Mouse (Mus musculus): ENCODE results near the gene Mnt. TPM values are rescaled to one million over a fixed set of nuclear protein-coding genes. Genes with fewer than 3 reads are reported as not detected.

The Mnt gene
- polyA plus RNA-seq, 1 experiment = 39.9 TPM

DNA sequence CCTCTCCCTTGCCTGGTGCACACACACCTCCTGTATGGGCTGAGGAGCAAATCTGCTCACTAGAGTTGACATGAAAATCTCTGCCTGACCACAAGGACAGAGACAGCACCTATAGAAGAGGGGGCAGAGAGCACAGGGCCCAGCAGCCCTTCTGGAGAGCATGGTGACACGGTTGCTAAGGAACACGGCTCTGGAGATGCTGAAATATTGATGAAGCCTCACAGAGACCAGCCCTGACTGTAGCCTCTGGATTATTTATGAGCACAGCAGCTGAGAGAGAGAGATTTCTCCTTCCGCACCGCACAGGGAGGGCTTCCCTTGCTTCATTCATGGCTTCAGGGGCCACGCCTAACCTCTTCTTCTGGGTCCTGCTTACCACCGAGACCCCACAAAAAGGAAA, 38.9 kb downstream of the Mnt start:
- WGBS = 95% methylated on average over 6 of the region's 6 CpGs
- Histone ChIP-seq H3K27ac (ENCODE audit: control insufficient read depth, insufficient read depth, low read length) (no peak overlapping the region), H3K36me3 (ENCODE audit: control insufficient read depth, insufficient read depth, low read length) (no peaks in the 10 kb centered on the region), H3K4me1 (replicated peaks; ENCODE audit: control insufficient read depth, insufficient read depth, low read length) (no peaks in the 10 kb centered on the region), H3K27me3 (ENCODE audit: control insufficient read depth, insufficient read depth, low read length) (no peaks in the 10 kb centered on the region), H3K4me3 (ENCODE audit: control insufficient read depth, insufficient read depth, low read length) (no peak overlapping the region)
- DNase-seq = no peak
- TF ChIP-seq POLR2A (IDR thresholded peaks at IDR 0.05; ENCODE audit: control insufficient read depth, extremely low read depth, insufficient read depth, low read length, poor library complexity) = no peak
- no peak for TF ChIP-seq CTCF (IDR thresholded peaks at IDR 0.05; ENCODE audit: borderline replicate concordance, control insufficient read depth, extremely low read depth, insufficient read depth, low read length, poor library complexity)

DNA sequence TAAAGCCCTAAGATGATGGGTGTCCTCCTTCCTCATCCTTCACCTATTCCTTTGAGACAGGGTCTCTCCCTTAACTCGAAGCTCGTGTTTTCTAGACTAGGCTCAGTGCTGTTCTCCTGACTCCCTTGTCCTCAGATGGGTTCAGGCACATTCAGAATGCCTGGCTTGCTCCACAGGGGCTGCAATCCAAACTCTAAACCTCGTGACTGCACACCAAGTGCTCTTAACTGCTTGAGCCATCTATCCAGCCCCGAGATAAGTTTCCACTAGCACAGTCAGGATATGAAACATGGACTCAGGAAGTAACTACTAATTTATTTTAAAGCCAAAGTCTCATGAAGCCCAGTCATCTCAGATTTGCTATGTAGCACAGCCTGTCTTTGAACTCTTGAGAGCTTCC, 39.8 kb downstream of the Mnt start:
- Histone ChIP-seq H3K4me1 (replicated peaks; ENCODE audit: control insufficient read depth, insufficient read depth, low read length) (no peaks in the 10 kb centered on the region), H3K27me3 (ENCODE audit: control insufficient read depth, insufficient read depth, low read length) (no peaks in the 10 kb centered on the region), H3K4me3 (ENCODE audit: control insufficient read depth, insufficient read depth, low read length) (no peak overlapping the region), H3K27ac (ENCODE audit: control insufficient read depth, insufficient read depth, low read length) (no peak overlapping the region), H3K36me3 (ENCODE audit: control insufficient read depth, insufficient read depth, low read length) (no peaks in the 10 kb centered on the region)
- 91% methylated on average over 4 of the region's 4 CpGs for WGBS
- TF ChIP-seq POLR2A (IDR thresholded peaks at IDR 0.05; ENCODE audit: control insufficient read depth, extremely low read depth, insufficient read depth, low read length, poor library complexity) = no peak
- no peak for TF ChIP-seq CTCF (IDR thresholded peaks at IDR 0.05; ENCODE audit: borderline replicate concordance, control insufficient read depth, extremely low read depth, insufficient read depth, low read length, poor library complexity)
- no peak for DNase-seq

DNA sequence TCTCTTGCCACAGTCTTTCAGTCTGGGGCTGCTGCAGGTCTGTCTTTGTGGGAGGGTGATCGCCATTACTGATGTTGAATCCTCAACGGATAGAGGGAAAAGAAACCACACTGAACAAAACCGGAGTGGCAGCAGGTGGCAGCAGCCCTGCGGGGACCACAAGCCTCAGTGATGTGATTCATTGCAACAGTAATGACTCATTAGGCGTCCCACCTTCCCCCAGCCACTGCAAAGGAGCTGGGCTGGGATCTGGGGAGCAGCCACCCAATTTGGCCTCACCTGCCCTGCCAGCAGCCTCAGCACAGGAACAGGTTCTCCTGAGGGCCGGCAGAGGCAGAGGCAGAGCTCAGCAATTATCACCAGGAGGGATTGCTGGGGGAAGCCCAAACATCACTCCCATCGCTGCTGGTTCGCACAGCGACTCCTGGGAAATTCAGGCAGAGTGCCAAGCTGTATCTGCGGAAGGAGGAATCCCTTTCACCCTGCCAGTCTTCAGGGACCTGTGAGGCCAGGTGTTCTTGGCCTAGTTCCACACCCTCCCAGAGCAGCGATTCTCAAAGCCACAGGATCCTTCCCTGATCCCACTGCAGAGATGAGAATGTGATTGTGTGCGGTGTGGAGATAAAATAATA, 40.4 kb downstream of the Mnt start:
- 69% methylated on average over 12 of the region's 12 CpGs for WGBS
- no peaks in the 10 kb centered on the region for H3K27me3 ChIP-seq (ENCODE audit: control insufficient read depth, insufficient read depth, low read length)
- H3K27ac ChIP-seq (ENCODE audit: control insufficient read depth, insufficient read depth, low read length) = no peak overlapping the region
- no peaks in the 10 kb centered on the region for H3K4me1 ChIP-seq (replicated peaks; ENCODE audit: control insufficient read depth, insufficient read depth, low read length)
- H3K36me3 ChIP-seq (ENCODE audit: control insufficient read depth, insufficient read depth, low read length) = no peaks in the 10 kb centered on the region
- TF ChIP-seq CTCF (IDR thresholded peaks at IDR 0.05; ENCODE audit: borderline replicate concordance, control insufficient read depth, extremely low read depth, insufficient read depth, low read length, poor library complexity) (no peak), POLR2A (IDR thresholded peaks at IDR 0.05; ENCODE audit: control insufficient read depth, extremely low read depth, insufficient read depth, low read length, poor library complexity) (no peak)
- no peak overlapping the region for H3K4me3 ChIP-seq (ENCODE audit: control insufficient read depth, insufficient read depth, low read length)
- no peak for DNase-seq

DNA sequence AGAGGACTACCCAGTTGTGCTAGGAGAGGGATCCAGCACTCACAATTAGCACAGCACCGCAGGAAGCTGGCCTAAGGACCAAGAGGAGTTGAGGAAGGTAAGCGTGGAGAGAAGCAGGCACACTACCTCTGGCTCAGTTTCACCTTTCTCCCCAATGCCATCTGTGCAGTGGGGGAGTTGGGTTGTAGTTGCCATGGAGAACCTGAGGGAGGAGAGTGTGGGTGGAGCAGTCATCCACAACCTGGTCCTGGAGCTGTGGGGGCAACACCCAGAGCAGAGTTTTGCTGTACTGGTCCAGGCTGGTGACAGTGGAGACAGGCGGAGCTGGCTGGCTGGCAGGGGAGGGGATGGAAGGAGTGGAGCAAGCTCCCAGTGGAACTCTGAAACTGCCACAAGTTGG, 43.9 kb downstream of the Mnt start:
- Histone ChIP-seq H3K4me1 (replicated peaks; ENCODE audit: control insufficient read depth, insufficient read depth, low read length) (no peaks in the 10 kb centered on the region; the same call in 1 of the 2 replicates), H3K27me3 (ENCODE audit: control insufficient read depth, insufficient read depth, low read length) (no peaks in the 10 kb centered on the region), H3K27ac (ENCODE audit: control insufficient read depth, insufficient read depth, low read length) (0 out of 2 replicates have a peak overlapping the region, but pooled peaks have one; percentile 21), H3K4me3 (ENCODE audit: control insufficient read depth, insufficient read depth, low read length) (no peak overlapping the region), H3K36me3 (ENCODE audit: control insufficient read depth, insufficient read depth, low read length) (no peaks in the 10 kb centered on the region)
- no peak for DNase-seq
- TF ChIP-seq CTCF (IDR thresholded peaks at IDR 0.05; ENCODE audit: borderline replicate concordance, control insufficient read depth, extremely low read depth, insufficient read depth, low read length, poor library complexity) = no peak
- no peak for TF ChIP-seq POLR2A (IDR thresholded peaks at IDR 0.05; ENCODE audit: control insufficient read depth, extremely low read depth, insufficient read depth, low read length, poor library complexity)
- 92% methylated on average over 3 of the region's 3 CpGs for WGBS

DNA sequence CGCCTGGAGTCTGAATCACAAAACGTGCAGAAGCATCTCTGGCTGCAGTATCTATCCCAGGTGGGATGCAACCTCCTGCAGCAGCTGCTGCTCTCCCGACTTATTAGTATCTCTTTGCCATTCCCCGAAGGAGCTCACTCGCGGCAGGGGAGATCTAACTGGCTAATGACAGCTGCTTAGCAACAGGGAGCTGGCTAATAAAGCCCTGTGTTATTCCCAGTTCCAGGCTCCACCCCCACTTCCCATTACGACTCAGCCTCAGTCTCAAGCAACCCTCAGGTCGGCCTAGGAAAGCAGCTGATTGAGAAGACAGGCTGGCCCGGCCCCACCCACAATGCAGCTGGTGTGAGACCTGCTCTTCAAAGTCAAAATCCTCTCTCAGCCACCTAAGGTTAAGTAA, 46.1 kb downstream of the Mnt start:
- Histone ChIP-seq H3K36me3 (ENCODE audit: control insufficient read depth, insufficient read depth, low read length) (no peaks in the 10 kb centered on the region), H3K27ac (ENCODE audit: control insufficient read depth, insufficient read depth, low read length) (no peak overlapping the region), H3K4me3 (ENCODE audit: control insufficient read depth, insufficient read depth, low read length) (no peak overlapping the region), H3K4me1 (replicated peaks; ENCODE audit: control insufficient read depth, insufficient read depth, low read length) (no peaks in the 10 kb centered on the region; the same call in 1 of the 2 replicates), H3K27me3 (ENCODE audit: control insufficient read depth, insufficient read depth, low read length) (no peaks in the 10 kb centered on the region)
- no peak for DNase-seq
- TF ChIP-seq POLR2A (IDR thresholded peaks at IDR 0.05; ENCODE audit: control insufficient read depth, extremely low read depth, insufficient read depth, low read length, poor library complexity) (no peak), CTCF (IDR thresholded peaks at IDR 0.05; ENCODE audit: borderline replicate concordance, control insufficient read depth, extremely low read depth, insufficient read depth, low read length, poor library complexity) (no peak)
- 53% methylated on average over 9 of the region's 9 CpGs for WGBS

DNA sequence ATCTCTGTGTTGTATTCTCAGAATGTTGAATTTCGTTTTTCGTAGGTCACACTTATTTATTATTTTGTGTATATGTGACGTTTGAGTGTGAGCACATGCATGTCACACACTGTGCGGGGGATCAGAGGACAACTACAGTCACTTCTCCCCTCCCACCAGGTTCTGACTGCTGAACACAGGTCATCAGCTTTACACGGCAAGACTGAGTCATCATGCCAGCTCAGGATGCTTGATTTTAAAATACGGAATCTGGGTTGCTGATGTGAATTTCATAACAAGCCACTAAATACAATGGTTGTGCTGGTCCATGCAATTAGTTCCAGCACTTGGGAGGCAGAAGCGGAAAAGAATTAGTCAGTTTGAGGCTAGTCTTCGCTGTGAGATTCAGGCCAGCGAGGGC, 50.3 kb downstream of the Mnt start:
- Histone ChIP-seq H3K4me3 (ENCODE audit: control insufficient read depth, insufficient read depth, low read length) (no peak overlapping the region), H3K4me1 (replicated peaks; ENCODE audit: control insufficient read depth, insufficient read depth, low read length) (no peaks in the 10 kb centered on the region; the same call in 1 of the 2 replicates), H3K36me3 (ENCODE audit: control insufficient read depth, insufficient read depth, low read length) (no peaks in the 10 kb centered on the region), H3K27ac (ENCODE audit: control insufficient read depth, insufficient read depth, low read length) (no peak overlapping the region), H3K27me3 (ENCODE audit: control insufficient read depth, insufficient read depth, low read length) (no peaks in the 10 kb centered on the region)
- TF ChIP-seq POLR2A (IDR thresholded peaks at IDR 0.05; ENCODE audit: control insufficient read depth, extremely low read depth, insufficient read depth, low read length, poor library complexity) (no peak), CTCF (IDR thresholded peaks at IDR 0.05; ENCODE audit: borderline replicate concordance, control insufficient read depth, extremely low read depth, insufficient read depth, low read length, poor library complexity) (no peak)
- 94% methylated on average over 9 of the region's 9 CpGs for WGBS
- no peak for DNase-seq

DNA sequence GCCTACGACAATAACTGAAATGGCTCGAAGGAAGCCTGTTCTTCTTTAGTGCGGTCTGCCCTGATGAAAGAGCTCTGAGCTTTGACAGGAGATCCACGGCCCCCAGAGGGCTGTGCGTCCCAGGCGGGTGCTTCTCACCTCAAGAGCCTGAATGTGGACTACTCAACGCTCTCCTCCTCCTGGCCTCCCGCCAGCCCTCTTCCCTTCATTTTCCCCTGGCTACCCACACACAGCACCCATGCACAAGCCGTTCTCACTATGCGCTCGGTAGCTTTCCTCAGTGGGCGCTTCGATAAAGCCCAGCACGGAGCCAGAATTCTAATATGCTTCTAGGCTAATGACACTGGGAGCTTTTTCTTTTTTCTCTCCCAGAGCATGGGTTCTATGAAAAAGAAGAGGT, 51.3 kb downstream of the Mnt start:
- no peak for TF ChIP-seq POLR2A (IDR thresholded peaks at IDR 0.05; ENCODE audit: control insufficient read depth, extremely low read depth, insufficient read depth, low read length, poor library complexity)
- no peak for TF ChIP-seq CTCF (IDR thresholded peaks at IDR 0.05; ENCODE audit: borderline replicate concordance, control insufficient read depth, extremely low read depth, insufficient read depth, low read length, poor library complexity)
- DNase-seq = no peak
- Histone ChIP-seq H3K27me3 (ENCODE audit: control insufficient read depth, insufficient read depth, low read length) (no peaks in the 10 kb centered on the region), H3K36me3 (ENCODE audit: control insufficient read depth, insufficient read depth, low read length) (no peaks in the 10 kb centered on the region), H3K4me1 (replicated peaks; ENCODE audit: control insufficient read depth, insufficient read depth, low read length) (no peaks in the 10 kb centered on the region), H3K27ac (ENCODE audit: control insufficient read depth, insufficient read depth, low read length) (no peak overlapping the region), H3K4me3 (ENCODE audit: control insufficient read depth, insufficient read depth, low read length) (no peak overlapping the region)
- 93% methylated on average over 14 of the region's 14 CpGs for WGBS
